Mouse (Mus musculus): ENCODE measurements around the gene Gimap8. TPM values are rescaled to one million over a fixed set of nuclear protein-coding genes. Genes with fewer than 3 reads are reported as not detected.
"Not testable (repeated sequence)": the region's sequence is repeated elsewhere in the genome, so short reads cannot be mapped to it uniquely, and the experiment has no call there.

Gene Gimap8
- polyA plus RNA-seq, 1 experiment from 2014 or later, result 1.2 TPM

DNA sequence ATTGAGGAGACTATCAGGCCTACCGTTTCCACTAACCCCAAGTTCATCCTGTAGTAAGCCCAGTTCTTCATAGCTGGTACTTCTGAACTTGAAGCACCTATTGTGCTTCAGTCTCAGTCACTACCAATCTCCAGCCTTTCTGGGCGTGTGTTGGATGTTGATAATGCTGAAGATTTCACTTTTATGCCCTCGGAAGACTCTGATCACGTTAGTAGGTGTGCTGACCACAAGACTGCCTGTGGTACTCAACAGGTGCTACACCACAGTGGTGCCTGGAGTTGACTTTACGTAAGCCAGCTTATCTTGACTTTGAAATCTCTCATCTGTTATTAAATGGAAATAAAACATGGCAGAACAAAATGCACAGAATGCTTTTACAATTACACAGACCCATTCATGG, 33.4 kb downstream of the Gimap8 start:
- no peak overlapping the region for H3K9ac ChIP-seq
- H3K27me3 ChIP-seq (replicated peaks), result no peaks in the 10 kb centered on the region
- WGBS, result 72% methylated on average over 5 of the region's 5 CpGs
- H3K9me3 ChIP-seq (replicated peaks), result no peaks in the 10 kb centered on the region
- no peak overlapping the region for H3K4me3 ChIP-seq
- H3K4me2 ChIP-seq, result no peak overlapping the region
- ATAC-seq (ENCODE audit: insufficient number of reproducible peaks, low FRiP score), result no peak
- no peak overlapping the region for H3K27ac ChIP-seq (ENCODE audit: poor library complexity, severe bottlenecking)
- H3K36me3 ChIP-seq, result no peaks in the 10 kb centered on the region
- H3K4me1 ChIP-seq (replicated peaks), result peaks cover 5% of the 10 kb centered on the region

GRCm38 (mm10) chr6:48681472-48682090, 34.5 kb downstream of the Gimap8 start:
- Histone ChIP-seq H3K36me3 (no peaks in the 10 kb centered on the region), H3K9ac (no peak overlapping the region), H3K4me3 (no peak overlapping the region), H3K27me3 (replicated peaks) (no peaks in the 10 kb centered on the region), H3K9me3 (replicated peaks) (no peaks in the 10 kb centered on the region), H3K27ac (ENCODE audit: poor library complexity, severe bottlenecking) (no peak overlapping the region), H3K4me1 (replicated peaks) (no peaks in the 10 kb centered on the region), H3K4me2 (no peak overlapping the region)
- WGBS, result 52% methylated on average over 3 of the region's 3 CpGs
- ATAC-seq (ENCODE audit: insufficient number of reproducible peaks, low FRiP score), result no peak

GRCm38 (mm10) chr6:48682271-48682670, 35.2 kb downstream of the Gimap8 start:
- 71% methylated on average over 4 of the region's 4 CpGs for WGBS
- H3K27me3 ChIP-seq (replicated peaks), result no peaks in the 10 kb centered on the region
- 0 out of 2 replicates have a peak, but pooled peaks cover 5% of the 10 kb centered on the region for H3K4me1 ChIP-seq (replicated peaks)
- H3K9ac ChIP-seq, result no peak overlapping the region
- no peaks in the 10 kb centered on the region for H3K9me3 ChIP-seq (replicated peaks)
- ATAC-seq (ENCODE audit: insufficient number of reproducible peaks, low FRiP score), result no peak
- no peak overlapping the region for H3K27ac ChIP-seq (ENCODE audit: poor library complexity, severe bottlenecking)
- no peaks in the 10 kb centered on the region for H3K36me3 ChIP-seq
- no peak overlapping the region for H3K4me3 ChIP-seq
- no peak overlapping the region for H3K4me2 ChIP-seq

- H3K9me3 ChIP-seq (replicated peaks); H3K9ac ChIP-seq; H3K36me3 ChIP-seq; H3K4me2 ChIP-seq; H3K27ac ChIP-seq (ENCODE audit: poor library complexity, severe bottlenecking); H3K27me3 ChIP-seq (replicated peaks); H3K4me1 ChIP-seq (replicated peaks); ATAC-seq (ENCODE audit: insufficient number of reproducible peaks, low FRiP score); H3K4me3 ChIP-seq: not testable (repeated sequence)
- WGBS, result 85% methylated on average over 4 of the region's 4 CpGs
Measured at GRCm38 (mm10) chr6:48683263-48683821, 36.3 kb downstream of the Gimap8 start.

DNA sequence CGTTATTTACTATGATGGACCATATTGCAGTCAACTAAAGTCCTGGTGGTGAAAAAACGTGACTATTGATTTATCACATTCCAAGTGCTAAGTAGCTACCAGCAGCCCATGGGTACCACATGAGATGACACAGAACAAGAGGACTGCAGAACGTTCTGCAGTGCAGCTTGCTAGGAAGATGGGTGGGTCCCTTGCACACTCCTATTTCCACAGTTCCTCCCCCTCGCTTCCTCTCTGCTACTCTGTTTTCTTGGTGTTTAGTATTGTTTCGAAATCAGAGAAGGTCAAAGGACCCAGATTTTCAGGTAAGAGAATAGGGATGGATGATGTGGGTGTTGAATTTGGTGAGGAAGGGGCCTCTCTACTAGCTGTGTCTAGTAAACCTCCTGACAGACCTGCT, 37.3 kb downstream of the Gimap8 start, which contains the start of gene Gimap4:
Gene Gimap4, plus strand, starts transcription at position 231 of the 400 bp plus-strand sequence.
- 0 out of 2 replicates have a peak, but pooled peaks cover 5% of the 10 kb centered on the region for H3K4me1 ChIP-seq (replicated peaks)
- peak within 1 kb of the TSS; percentile 64 for H3K27ac ChIP-seq (ENCODE audit: poor library complexity, severe bottlenecking)
- H3K36me3 ChIP-seq, result no peaks in the 10 kb centered on the region
- H3K4me2 ChIP-seq, result peak within 1 kb of the TSS; percentile 27
- H3K4me3 ChIP-seq, result no peak within 1 kb of the TSS
- ATAC-seq (ENCODE audit: insufficient number of reproducible peaks, low FRiP score), result no peak
- H3K9me3 ChIP-seq (replicated peaks), result no peaks in the 10 kb centered on the region
- no peaks in the 10 kb centered on the region for H3K27me3 ChIP-seq (replicated peaks)
- no peak within 1 kb of the TSS for H3K9ac ChIP-seq
- WGBS, result 50% methylated on average over 5 of the region's 5 CpGs

DNA sequence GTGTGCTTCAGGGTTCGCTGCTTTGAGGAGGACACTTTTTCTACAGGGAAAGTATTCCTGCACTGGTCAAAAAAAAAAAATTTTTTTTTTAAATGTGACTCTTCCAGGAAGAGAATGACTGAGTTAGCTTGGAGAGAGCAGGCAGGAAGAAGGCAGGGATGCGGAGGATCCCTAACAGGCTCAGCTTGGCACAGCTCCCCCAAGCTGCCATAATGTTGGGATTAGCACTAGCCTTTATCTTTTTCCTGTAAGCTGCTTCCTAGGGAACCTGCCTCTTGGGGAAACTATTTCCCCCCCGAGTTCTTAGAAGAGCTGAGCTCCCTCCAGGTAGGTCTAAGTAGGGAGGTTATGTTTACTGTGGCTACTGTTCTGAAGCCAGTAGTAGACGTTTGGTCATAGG, 37.8 kb downstream of the Gimap8 start:
- Histone ChIP-seq H3K9ac (no peak overlapping the region), H3K4me3 (no peak overlapping the region), H3K4me1 (replicated peaks) (0 out of 2 replicates have a peak, but pooled peaks cover 5% of the 10 kb centered on the region), H3K27ac (ENCODE audit: poor library complexity, severe bottlenecking) (peak overlapping the region; percentile 64), H3K36me3 (no peaks in the 10 kb centered on the region), H3K27me3 (replicated peaks) (no peaks in the 10 kb centered on the region), H3K9me3 (replicated peaks) (no peaks in the 10 kb centered on the region), H3K4me2 (peak overlapping the region; percentile 27)
- ATAC-seq (ENCODE audit: insufficient number of reproducible peaks, low FRiP score), result no peak
- 38% methylated on average over 4 of the region's 4 CpGs for WGBS

DNA sequence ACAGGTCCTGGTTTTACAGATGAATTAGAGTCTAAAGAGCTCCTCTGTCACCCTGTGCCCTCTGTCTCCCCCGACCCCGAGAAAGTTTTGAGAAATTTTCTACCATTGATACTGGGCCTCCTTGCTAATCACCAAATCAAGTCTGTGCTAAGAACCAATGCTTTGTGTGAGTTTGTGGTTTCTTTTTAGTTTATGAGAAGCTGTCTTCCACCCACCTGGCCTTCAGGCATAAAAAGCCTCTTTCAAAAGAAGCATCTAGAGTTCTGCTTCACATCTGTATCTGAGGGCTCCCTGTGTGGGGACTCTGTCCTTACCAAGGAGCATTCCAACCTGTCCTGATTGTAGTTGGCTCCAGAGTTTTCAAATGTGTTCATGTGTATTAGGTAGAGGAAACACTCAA, 38.2 kb downstream of the Gimap8 start:
- no peak for ATAC-seq (ENCODE audit: insufficient number of reproducible peaks, low FRiP score)
- Histone ChIP-seq H3K36me3 (no peaks in the 10 kb centered on the region), H3K4me1 (replicated peaks) (0 out of 2 replicates have a peak, but pooled peaks cover 5% of the 10 kb centered on the region), H3K9ac (no peak overlapping the region), H3K4me3 (no peak overlapping the region), H3K27me3 (replicated peaks) (no peaks in the 10 kb centered on the region), H3K4me2 (peak overlapping the region; percentile 27), H3K27ac (ENCODE audit: poor library complexity, severe bottlenecking) (peak overlapping the region; percentile 64), H3K9me3 (replicated peaks) (no peaks in the 10 kb centered on the region)
- 70% methylated on average over 2 of the region's 2 CpGs for WGBS

DNA sequence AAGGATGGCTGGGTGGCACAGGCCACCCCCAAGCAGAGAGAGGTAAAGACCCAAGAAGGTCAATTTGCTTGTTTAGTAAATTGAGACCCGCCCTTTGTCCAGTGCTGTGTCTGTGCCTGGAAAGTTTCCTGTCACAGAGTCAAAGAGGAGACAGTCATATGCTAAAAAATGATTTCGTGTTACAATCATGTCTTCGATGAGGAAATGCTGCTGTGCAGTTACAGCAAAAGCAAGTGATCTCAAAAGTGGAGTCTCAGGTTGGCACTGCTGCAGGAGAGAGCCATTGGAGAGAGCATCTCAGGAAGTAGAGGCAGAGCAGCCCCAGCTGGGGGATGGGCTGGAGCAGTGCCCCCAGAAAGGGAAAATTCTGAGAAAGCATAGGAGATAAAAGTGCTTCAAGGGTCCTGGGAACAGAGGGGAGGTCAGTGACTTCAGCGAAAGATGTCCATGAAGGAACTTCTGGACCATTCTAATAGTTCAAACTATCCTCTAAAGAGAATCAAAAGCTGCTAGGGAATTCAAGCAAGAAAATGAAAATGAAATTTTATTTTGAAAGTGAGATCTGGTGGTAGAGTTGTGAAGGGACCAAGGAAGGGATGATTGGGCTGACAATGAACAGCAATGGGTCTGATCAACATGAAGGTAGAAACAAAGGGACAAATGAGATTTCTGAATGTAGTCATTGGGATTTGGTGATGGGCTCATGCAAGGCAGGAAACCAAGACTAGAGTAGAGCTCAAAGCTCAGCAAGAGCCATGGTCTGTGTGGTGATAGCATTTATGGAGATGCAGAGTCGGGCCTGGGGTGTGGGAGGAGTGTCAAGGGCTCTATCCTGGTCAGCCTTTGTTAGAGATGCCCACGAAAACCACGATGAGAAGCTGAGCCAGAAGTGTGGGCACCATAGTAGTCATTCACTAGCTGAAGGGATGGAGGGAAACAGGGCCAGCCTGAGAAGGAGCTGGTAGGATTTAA, 38.9 kb downstream of the Gimap8 start:
- H3K9ac ChIP-seq, result no peak overlapping the region
- H3K4me1 ChIP-seq (replicated peaks), result 0 out of 2 replicates have a peak, but pooled peaks cover 5% of the 10 kb centered on the region
- 69% methylated on average over 7 of the region's 7 CpGs for WGBS
- H3K4me2 ChIP-seq, result no peak overlapping the region
- no peak overlapping the region for H3K4me3 ChIP-seq
- H3K27me3 ChIP-seq (replicated peaks), result no peaks in the 10 kb centered on the region
- H3K36me3 ChIP-seq, result no peaks in the 10 kb centered on the region
- H3K9me3 ChIP-seq (replicated peaks), result no peaks in the 10 kb centered on the region
- peak overlapping the region; percentile 64; the same call in 1 of the 2 replicates for H3K27ac ChIP-seq (ENCODE audit: poor library complexity, severe bottlenecking)
- ATAC-seq (ENCODE audit: insufficient number of reproducible peaks, low FRiP score), result no peak

DNA sequence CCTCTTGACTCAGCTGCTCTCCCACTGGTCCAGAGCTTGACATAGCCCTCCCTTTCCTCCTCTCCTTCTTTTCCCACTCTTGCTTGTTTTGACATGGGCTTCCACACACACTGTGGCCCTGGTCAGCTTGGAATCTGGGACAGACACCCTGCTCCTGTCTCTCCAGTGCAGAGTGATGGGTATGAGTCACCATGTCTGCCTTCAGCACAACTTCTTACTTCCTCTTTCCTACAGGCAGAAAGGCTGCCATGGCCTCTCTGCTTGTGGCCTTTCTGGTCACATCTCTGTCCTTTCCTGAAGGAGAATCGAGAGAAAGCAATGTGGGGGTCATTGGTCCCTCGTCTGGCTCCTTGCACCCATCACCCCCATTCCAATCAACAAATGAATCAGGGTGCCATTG, 40.0 kb downstream of the Gimap8 start:
- 60% methylated on average over 2 of the region's 2 CpGs for WGBS
- no peak for ATAC-seq (ENCODE audit: insufficient number of reproducible peaks, low FRiP score)

DNA sequence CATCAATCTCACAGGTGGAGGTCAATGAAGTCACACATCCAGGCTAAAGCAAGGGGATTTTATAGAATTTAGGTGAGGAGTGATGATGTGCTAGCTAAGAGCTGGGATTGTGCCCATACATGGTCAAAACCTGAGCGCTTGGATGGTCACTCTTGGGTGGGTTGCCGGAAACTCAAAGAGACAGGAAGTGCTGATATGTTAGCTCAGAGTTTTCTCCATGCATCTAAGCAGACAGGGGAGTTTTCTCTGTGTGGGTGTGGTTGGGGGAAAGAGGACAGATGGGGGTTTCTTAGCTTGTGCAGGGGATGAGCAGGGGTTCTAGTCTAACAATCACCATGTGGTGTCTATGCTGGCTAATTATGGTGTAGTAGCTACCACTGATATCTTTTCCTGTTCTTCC, 42.3 kb downstream of the Gimap8 start:
- WGBS, result 63% methylated on average over 2 of the region's 2 CpGs
- no peak overlapping the region for H3K27ac ChIP-seq (ENCODE audit: poor library complexity, severe bottlenecking)
- 0 out of 2 replicates have a peak, but pooled peaks cover 5% of the 10 kb centered on the region for H3K4me1 ChIP-seq (replicated peaks)
- no peak overlapping the region for H3K4me2 ChIP-seq
- no peaks in the 10 kb centered on the region for H3K27me3 ChIP-seq (replicated peaks)
- no peak overlapping the region for H3K9ac ChIP-seq
- H3K9me3 ChIP-seq (replicated peaks), result no peaks in the 10 kb centered on the region
- H3K4me3 ChIP-seq, result no peak overlapping the region
- H3K36me3 ChIP-seq, result no peaks in the 10 kb centered on the region
- ATAC-seq (ENCODE audit: insufficient number of reproducible peaks, low FRiP score), result no peak

More for the DNA sequence above, 40.0 kb downstream of the Gimap8 start:
- no peak overlapping the region for H3K4me2 ChIP-seq
- no peak overlapping the region for H3K27ac ChIP-seq (ENCODE audit: poor library complexity, severe bottlenecking)
- H3K27me3 ChIP-seq (replicated peaks), result no peaks in the 10 kb centered on the region
- no peaks in the 10 kb centered on the region for H3K9me3 ChIP-seq (replicated peaks)
- H3K36me3 ChIP-seq, result no peaks in the 10 kb centered on the region
- no peak overlapping the region for H3K4me3 ChIP-seq
- H3K4me1 ChIP-seq (replicated peaks), result 0 out of 2 replicates have a peak, but pooled peaks cover 5% of the 10 kb centered on the region
- H3K9ac ChIP-seq, result no peak overlapping the region

- no peak for ATAC-seq (ENCODE audit: insufficient number of reproducible peaks, low FRiP score)
- WGBS, result 74% methylated on average over 6 of the region's 6 CpGs
- H3K9ac ChIP-seq, result no peak overlapping the region
Measured at GRCm38 (mm10) chr6:48692962-48693361, 45.9 kb downstream of the Gimap8 start.

More at GRCm38 (mm10) chr6:48692962-48693361, 45.9 kb downstream of the Gimap8 start:
- H3K9me3 ChIP-seq (replicated peaks), result peaks cover 5% of the 10 kb centered on the region; the same call in 1 of the 2 replicates
- H3K27ac ChIP-seq (ENCODE audit: poor library complexity, severe bottlenecking), result no peak overlapping the region
- H3K4me3 ChIP-seq, result no peak overlapping the region
- H3K36me3 ChIP-seq, result no peaks in the 10 kb centered on the region
- H3K27me3 ChIP-seq (replicated peaks), result no peaks in the 10 kb centered on the region
- H3K4me1 ChIP-seq (replicated peaks), result no peaks in the 10 kb centered on the region
- H3K4me2 ChIP-seq, result no peak overlapping the region

All from heart, embryonic 12.5 days (tissue).